Mouse (Mus musculus) midbrain, embryonic 11.5 days (tissue): Measurements from ENCODE around the gene Gm21721. TPM values are rescaled to one million over a fixed set of nuclear protein-coding genes. Genes with fewer than 3 reads are reported as not detected.
"Not testable (repeated sequence)": the region's sequence is repeated elsewhere in the genome, so short reads cannot be mapped to it uniquely, and the experiment has no call there.

ENCODE experiments used
- ATAC-seq: fragments of 200-750 bp; cut with Nextera tagmentation; 2 replicates; pipeline ENCODE4 v1.8.0; 2017; ENCODE audit warnings: moderate TSS enrichment, moderate library complexity; ENCODE audit not compliant: low FRiP score
- DNase-seq: peaks from one replicate; pipeline ENCODE4 v3.0.0; 2015; ENCODE audit warnings: low spot score; ENCODE audit errors: missing footprints
- H3K27ac ChIP-seq: fragments of 300-500 bp; sonication (generic); 2 replicates; pipeline ENCODE4 v1.5.1; 2014; ENCODE audit warnings: low read depth, low read length
- H3K27me3 ChIP-seq: fragments of 300-500 bp; sonication (generic); 2 replicates; pipeline ENCODE4 v1.6.1; 2014; ENCODE audit warnings: mild to moderate bottlenecking, low read length, moderate library complexity, mixed read lengths; ENCODE audit not compliant: control insufficient read depth, insufficient read depth
- H3K36me3 ChIP-seq: fragments of 300-500 bp; sonication (generic); 2 replicates; pipeline ENCODE4 v1.6.1; 2014; ENCODE audit warnings: mild to moderate bottlenecking, low read length, moderate library complexity, mixed read lengths; ENCODE audit not compliant: control insufficient read depth, insufficient read depth
- H3K4me1 ChIP-seq: fragments of 300-500 bp; sonication (generic); 2 replicates; pipeline ENCODE4 v1.6.1; 2014; ENCODE audit warnings: low read length; ENCODE audit not compliant: control insufficient read depth, insufficient read depth
- H3K4me2 ChIP-seq: fragments of 300-500 bp; sonication (generic); 2 replicates; pipeline ENCODE4 v1.6.1; 2014; ENCODE audit warnings: mild to moderate bottlenecking, moderate library complexity
- H3K4me3 ChIP-seq: fragments of 300-500 bp; sonication (generic); 2 replicates; pipeline ENCODE4 v1.5.1; 2014; ENCODE audit warnings: low read depth, low read length
- H3K9ac ChIP-seq: fragments of 300-500 bp; sonication (generic); 2 replicates; pipeline ENCODE4 v1.6.1; 2014; ENCODE audit warnings: low read length
- H3K9me3 ChIP-seq: fragments of 300-500 bp; sonication (generic); 2 replicates; pipeline ENCODE4 v1.6.1; 2016; ENCODE audit warnings: low read length; ENCODE audit not compliant: control insufficient read depth
- whole genome bisulfite sequencing: fragments of 180-500 bp; shearing (Covaris S2); extraction: QIAGEN DNeasy Blood & Tissue Kit; methylation state at CpG from one replicate; pipeline ENCODE4 v1.1.7; 2014; 5-methylcytosine and 5-hydroxymethylcytosine counted together
- polyA plus RNA-seq: library from polyadenylated mRNA; unstranded; fragments of >200 nt; fragmentation: Nextera tagmentation; extraction: Ambion mirVana; gene quantifications from 2 replicates; pipeline ENCODE4 v1.2.1, GENCODE M21; 2014

The Gm21721 gene
- not detected in 2 replicates for polyA plus RNA-seq

DNA sequence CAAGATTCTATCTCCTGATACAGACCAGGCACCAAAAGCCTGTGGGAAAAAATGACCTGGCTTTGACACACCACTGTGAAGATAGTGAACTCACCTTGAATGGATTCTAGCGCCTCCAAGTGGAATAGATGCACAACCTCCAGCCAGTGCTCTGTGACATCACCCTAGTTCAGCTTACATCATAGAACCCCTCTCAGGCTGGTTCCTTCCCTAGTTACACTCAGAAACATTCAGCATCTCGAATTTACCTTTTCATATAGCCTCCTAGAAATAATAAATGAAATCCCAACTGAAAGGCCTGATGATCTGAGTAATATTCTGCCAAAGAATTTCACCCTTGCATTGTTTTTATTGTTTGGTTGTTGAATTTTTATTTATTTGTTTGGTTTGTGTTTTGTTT is at the start of gene Gm21721:
Gm21721 (minus strand) TSS at position 101 of the 400 bp plus-strand sequence.
- H3K9me3 ChIP-seq, H3K4me2 ChIP-seq, H3K27ac ChIP-seq, H3K4me3 ChIP-seq, H3K9ac ChIP-seq, ATAC-seq, DNase-seq, H3K36me3 ChIP-seq, H3K4me1 ChIP-seq, H3K27me3 ChIP-seq: not testable (repeated sequence)
- WGBS, result no CpG with 5 or more reads among the region's 2 CpGs

Other genes starting within 250 kb of the Gm21721 start
- not detected in 2 replicates for gene Gm21292, start 68.3 kb downstream of the Gm21721 start, polyA plus RNA-seq
- not detected in 2 replicates for gene Gm21812, start 145.0 kb upstream of the Gm21721 start, polyA plus RNA-seq
- not detected in 2 replicates for gene Gm21874, start 214.0 kb upstream of the Gm21721 start, polyA plus RNA-seq